Mouse (Mus musculus): ENCODE measurements around the gene Gadd45gip1. TPM values are rescaled to one million over a fixed set of nuclear protein-coding genes. Genes with fewer than 3 reads are reported as not detected.

Gadd45gip1 gene
- polyA plus RNA-seq, 1 experiment, result 52.9 TPM

- Histone ChIP-seq H3K27ac (ENCODE audit: control insufficient read depth, insufficient read depth, low read length) (no peak overlapping the region), H3K27me3 (ENCODE audit: control insufficient read depth, insufficient read depth, low read length) (peaks cover 5% of the 10 kb centered on the region; the same call in 1 of the 2 replicates), H3K4me3 (ENCODE audit: control insufficient read depth, insufficient read depth, low read length) (no peak overlapping the region), H3K4me1 (replicated peaks; ENCODE audit: control insufficient read depth, insufficient read depth, low read length) (no peaks in the 10 kb centered on the region), H3K36me3 (ENCODE audit: control insufficient read depth, insufficient read depth, low read length) (no peaks in the 10 kb centered on the region)
- TF ChIP-seq POLR2A (IDR thresholded peaks at IDR 0.05; ENCODE audit: control insufficient read depth, extremely low read depth, insufficient read depth, low read length, poor library complexity), result no peak
- no peak for TF ChIP-seq CTCF (IDR thresholded peaks at IDR 0.05; ENCODE audit: borderline replicate concordance, control insufficient read depth, extremely low read depth, insufficient read depth, low read length, poor library complexity)
- DNase-seq, result no peak
- WGBS, result 89% methylated on average over 11 of the region's 11 CpGs
These were observed 42.4 kb upstream of the Gadd45gip1 start for GRCm38 (mm10) chr8:84788896-84789295.

- DNase-seq, result no peak
- 89% methylated on average over 5 of the region's 5 CpGs for WGBS
- Histone ChIP-seq H3K36me3 (ENCODE audit: control insufficient read depth, insufficient read depth, low read length) (no peaks in the 10 kb centered on the region), H3K4me1 (replicated peaks; ENCODE audit: control insufficient read depth, insufficient read depth, low read length) (no peaks in the 10 kb centered on the region), H3K27me3 (ENCODE audit: control insufficient read depth, insufficient read depth, low read length) (peaks cover 2% of the 10 kb centered on the region; the same call in 1 of the 2 replicates), H3K27ac (ENCODE audit: control insufficient read depth, insufficient read depth, low read length) (no peak overlapping the region), H3K4me3 (ENCODE audit: control insufficient read depth, insufficient read depth, low read length) (no peak overlapping the region)
- no peak for TF ChIP-seq CTCF (IDR thresholded peaks at IDR 0.05; ENCODE audit: borderline replicate concordance, control insufficient read depth, extremely low read depth, insufficient read depth, low read length, poor library complexity)
These were observed 42.0 kb upstream of the Gadd45gip1 start for GRCm38 (mm10) chr8:84789345-84789744.

- Histone ChIP-seq H3K4me3 (ENCODE audit: control insufficient read depth, insufficient read depth, low read length) (no peak overlapping the region), H3K27me3 (ENCODE audit: control insufficient read depth, insufficient read depth, low read length) (no peaks in the 10 kb centered on the region), H3K27ac (ENCODE audit: control insufficient read depth, insufficient read depth, low read length) (no peak overlapping the region), H3K4me1 (replicated peaks; ENCODE audit: control insufficient read depth, insufficient read depth, low read length) (no peaks in the 10 kb centered on the region), H3K36me3 (ENCODE audit: control insufficient read depth, insufficient read depth, low read length) (no peaks in the 10 kb centered on the region)
- TF ChIP-seq CTCF (IDR thresholded peaks at IDR 0.05; ENCODE audit: borderline replicate concordance, control insufficient read depth, extremely low read depth, insufficient read depth, low read length, poor library complexity) (no peak), POLR2A (IDR thresholded peaks at IDR 0.05; ENCODE audit: control insufficient read depth, extremely low read depth, insufficient read depth, low read length, poor library complexity) (no peak)
- DNase-seq, result no peak
- WGBS, result 96% methylated on average over 9 of the region's 9 CpGs
These were observed 41.4 kb upstream of the Gadd45gip1 start for GRCm38 (mm10) chr8:84789855-84790486.

- TF ChIP-seq CTCF (IDR thresholded peaks at IDR 0.05; ENCODE audit: borderline replicate concordance, control insufficient read depth, extremely low read depth, insufficient read depth, low read length, poor library complexity) (no peak), POLR2A (IDR thresholded peaks at IDR 0.05; ENCODE audit: control insufficient read depth, extremely low read depth, insufficient read depth, low read length, poor library complexity) (no peak)
- Histone ChIP-seq H3K27me3 (ENCODE audit: control insufficient read depth, insufficient read depth, low read length) (no peaks in the 10 kb centered on the region), H3K4me1 (replicated peaks; ENCODE audit: control insufficient read depth, insufficient read depth, low read length) (no peaks in the 10 kb centered on the region), H3K27ac (ENCODE audit: control insufficient read depth, insufficient read depth, low read length) (no peak overlapping the region), H3K4me3 (ENCODE audit: control insufficient read depth, insufficient read depth, low read length) (no peak overlapping the region), H3K36me3 (ENCODE audit: control insufficient read depth, insufficient read depth, low read length) (no peaks in the 10 kb centered on the region)
- no peak for DNase-seq
- 94% methylated on average over 2 of the region's 2 CpGs for WGBS
These were observed 40.8 kb upstream of the Gadd45gip1 start for GRCm38 (mm10) chr8:84790537-84790936.

GRCm38 (mm10) chr8:84792429-84792947 lies 38.8 kb upstream of the Gadd45gip1 start:
- H3K27ac ChIP-seq (ENCODE audit: control insufficient read depth, insufficient read depth, low read length), result no peak overlapping the region
- no peaks in the 10 kb centered on the region for H3K36me3 ChIP-seq (ENCODE audit: control insufficient read depth, insufficient read depth, low read length)
- no peak overlapping the region for H3K4me3 ChIP-seq (ENCODE audit: control insufficient read depth, insufficient read depth, low read length)
- no peak for DNase-seq
- WGBS, result 95% methylated on average over 12 of the region's 12 CpGs
- no peak for TF ChIP-seq POLR2A (IDR thresholded peaks at IDR 0.05; ENCODE audit: control insufficient read depth, extremely low read depth, insufficient read depth, low read length, poor library complexity)
- TF ChIP-seq CTCF (IDR thresholded peaks at IDR 0.05; ENCODE audit: borderline replicate concordance, control insufficient read depth, extremely low read depth, insufficient read depth, low read length, poor library complexity), result no peak
- H3K27me3 ChIP-seq (ENCODE audit: control insufficient read depth, insufficient read depth, low read length), result no peaks in the 10 kb centered on the region
- no peaks in the 10 kb centered on the region for H3K4me1 ChIP-seq (replicated peaks; ENCODE audit: control insufficient read depth, insufficient read depth, low read length)

GRCm38 (mm10) chr8:84793134-84793533 lies 38.2 kb upstream of the Gadd45gip1 start:
- no peak overlapping the region for H3K4me3 ChIP-seq (ENCODE audit: control insufficient read depth, insufficient read depth, low read length)
- no peak for TF ChIP-seq CTCF (IDR thresholded peaks at IDR 0.05; ENCODE audit: borderline replicate concordance, control insufficient read depth, extremely low read depth, insufficient read depth, low read length, poor library complexity)
- TF ChIP-seq POLR2A (IDR thresholded peaks at IDR 0.05; ENCODE audit: control insufficient read depth, extremely low read depth, insufficient read depth, low read length, poor library complexity), result no peak
- WGBS, result 85% methylated on average over 9 of the region's 9 CpGs
- H3K27ac ChIP-seq (ENCODE audit: control insufficient read depth, insufficient read depth, low read length), result no peak overlapping the region
- H3K36me3 ChIP-seq (ENCODE audit: control insufficient read depth, insufficient read depth, low read length), result no peaks in the 10 kb centered on the region
- no peaks in the 10 kb centered on the region for H3K4me1 ChIP-seq (replicated peaks; ENCODE audit: control insufficient read depth, insufficient read depth, low read length)
- DNase-seq, result no peak
- no peaks in the 10 kb centered on the region for H3K27me3 ChIP-seq (ENCODE audit: control insufficient read depth, insufficient read depth, low read length)

Measured in thymus, adult 2 months (tissue).